Mouse (Mus musculus) kidney, adult 2 months (tissue): ENCODE measurements at regions not wholly inside any gene's neighbourhood (a gene's known extent, or its start where the extent isn't known, plus 50 kb on each side); places are given as distances from the start of the nearest gene placed in this dataset.

Source experiments
- CTCF ChIP-seq: fragments of 200-500 bp; conservative IDR thresholded peaks from 2 replicates; pipeline ENCODE4 v1.5.1; 2011; ENCODE audit warnings: low read depth, mild to moderate bottlenecking, control low read depth, low read length, moderate library complexity, mixed read lengths; ENCODE audit not compliant: insufficient read depth, insufficient read length
- POLR2A ChIP-seq: fragments of 200-500 bp; IDR thresholded peaks from one replicate; pipeline ENCODE4 v1.6.1; 2011; ENCODE audit warnings: low read depth, low read length, control low read depth

DNA sequence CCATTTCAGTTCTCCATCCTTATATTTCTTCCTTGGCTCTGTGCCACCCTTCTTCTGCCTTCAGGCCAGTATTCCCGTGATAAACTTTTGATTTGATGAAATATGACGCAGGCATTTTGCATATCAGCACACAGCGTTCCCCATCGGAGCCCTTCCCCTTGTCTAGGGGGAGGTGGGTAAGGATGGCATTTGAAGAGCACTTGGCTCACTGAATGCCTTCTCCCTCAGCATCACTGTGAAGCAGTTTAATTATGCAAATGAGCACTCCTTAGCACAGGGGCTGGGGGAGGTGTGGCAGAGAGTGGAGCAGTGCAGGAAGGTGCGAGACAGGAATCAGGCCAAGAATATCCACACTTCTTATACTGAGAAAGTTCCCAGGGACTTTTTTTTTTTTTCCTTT is 452.1 kb downstream of the Gm21750 start:
- no peak for TF ChIP-seq CTCF
- TF ChIP-seq POLR2A = no peak
